Mouse (Mus musculus): ENCODE measurements around the gene Gzmg.
"Not testable (repeated sequence)": the region's sequence is repeated elsewhere in the genome, so short reads cannot be mapped to it uniquely, and the experiment has no call there.

The Gzmg gene

GRCm38 (mm10) chr14:56159479-56159878 lies at the start of gene Gzmg:
Gene Gzmg (minus strand): TSS chr14:56159579.
- not testable (repeated sequence) for DNase-seq (ENCODE audit: low spot score)

- DNase-seq (ENCODE audit: low spot score) = no peak
Measured at GRCm38 (mm10) chr14:56205613-56206012, 46.2 kb upstream of the Gzmg start.

GRCm38 (mm10) chr14:56205021-56205420 lies 45.6 kb upstream of the Gzmg start:
- not testable (repeated sequence) for DNase-seq (ENCODE audit: low spot score)

- no peak for DNase-seq (ENCODE audit: low spot score)
Measured at GRCm38 (mm10) chr14:56203975-56204374, 44.6 kb upstream of the Gzmg start.

GRCm38 (mm10) chr14:56186946-56187345 lies 27.6 kb upstream of the Gzmg start:
- no peak for DNase-seq (ENCODE audit: low spot score)

GRCm38 (mm10) chr14:56186521-56186920 lies 27.1 kb upstream of the Gzmg start:
- no peak for DNase-seq (ENCODE audit: low spot score)

- DNase-seq (ENCODE audit: low spot score) = not testable (repeated sequence)
Measured at GRCm38 (mm10) chr14:56177651-56178050, 18.3 kb upstream of the Gzmg start.

- no peak for DNase-seq (ENCODE audit: low spot score)
Measured at GRCm38 (mm10) chr14:56174499-56174898, 15.1 kb upstream of the Gzmg start, which contains the start of gene Gzmn. Gene Gzmn (minus strand): TSS chr14:56174599.

- no peak for DNase-seq (ENCODE audit: low spot score)
Measured at GRCm38 (mm10) chr14:56173396-56173795, 14.0 kb upstream of the Gzmg start.

- no peak for DNase-seq (ENCODE audit: low spot score)
Measured at GRCm38 (mm10) chr14:56172744-56173143, 13.4 kb upstream of the Gzmg start.

- no peak for DNase-seq (ENCODE audit: low spot score)
Measured at GRCm38 (mm10) chr14:56168009-56168408, 8.6 kb upstream of the Gzmg start.

- DNase-seq (ENCODE audit: low spot score) = no peak
Measured at GRCm38 (mm10) chr14:56162109-56162508, 2.7 kb upstream of the Gzmg start.

- DNase-seq (ENCODE audit: low spot score) = no peak
Measured at GRCm38 (mm10) chr14:56155340-56155739, 4.0 kb downstream of the Gzmg start.

- DNase-seq (ENCODE audit: low spot score) = not testable (repeated sequence)
Measured at GRCm38 (mm10) chr14:56133675-56134074, 25.7 kb downstream of the Gzmg start.

GRCm38 (mm10) chr14:56132508-56132907 lies 26.9 kb downstream of the Gzmg start, which contains the start of gene Gzmd:
Gene Gzmd (minus strand): TSS chr14:56132608.
- not testable (repeated sequence) for DNase-seq (ENCODE audit: low spot score)

- no peak for DNase-seq (ENCODE audit: low spot score)
Measured at GRCm38 (mm10) chr14:56128341-56128740, 31.0 kb downstream of the Gzmg start.

GRCm38 (mm10) chr14:56123516-56123915 lies 35.9 kb downstream of the Gzmg start:
- no peak for DNase-seq (ENCODE audit: low spot score)

- DNase-seq (ENCODE audit: low spot score) = no peak
Measured at GRCm38 (mm10) chr14:56120525-56120924, 38.9 kb downstream of the Gzmg start, which contains the start of gene Gzme. Gene Gzme (minus strand): TSS chr14:56120625.

- DNase-seq (ENCODE audit: low spot score) = not testable (repeated sequence)
Measured at GRCm38 (mm10) chr14:56115531-56116310, 43.7 kb downstream of the Gzmg start.

Data from urinary bladder, postnatal 10 days (tissue).